Mouse (Mus musculus): ENCODE data around the gene Atg9a. TPM values are rescaled to one million over a fixed set of nuclear protein-coding genes. Genes with fewer than 3 reads are reported as not detected.

Gene Atg9a
- polyA plus RNA-seq, 1 experiment from 2014 or later: 27.1 TPM

DNA sequence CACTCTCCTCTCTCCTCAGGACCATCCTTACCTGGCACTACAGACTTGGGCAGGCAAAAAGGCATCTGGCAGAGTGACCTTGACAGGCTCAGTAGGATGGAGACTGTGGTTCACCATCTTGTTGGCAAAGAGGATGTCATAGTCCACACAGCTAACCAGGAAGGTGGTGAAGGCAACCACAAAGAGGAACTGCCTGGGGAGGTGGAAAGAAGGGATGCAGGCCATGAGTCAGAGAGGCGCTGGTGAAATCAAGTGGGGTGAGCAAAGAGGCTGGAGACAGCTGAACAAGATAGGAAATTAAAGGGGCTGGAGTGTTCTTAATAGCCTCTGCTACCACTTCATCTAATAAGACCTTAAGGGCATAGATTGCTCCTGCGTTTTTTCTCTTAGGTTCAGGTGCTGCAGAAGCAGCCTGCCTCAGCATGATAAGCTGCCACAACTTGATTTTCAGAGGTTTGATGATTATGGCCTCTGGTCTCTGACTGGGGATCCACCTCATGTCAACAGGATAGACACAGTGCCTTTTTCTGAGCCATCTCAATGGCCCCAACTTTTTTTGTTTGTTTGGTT is 4.0 kb downstream of the Atg9a start:
- no peaks in the 10 kb centered on the region for H3K9me3 ChIP-seq (replicated peaks)
- peaks cover 41% of the 10 kb centered on the region for H3K36me3 ChIP-seq
- H3K27me3 ChIP-seq: no peaks in the 10 kb centered on the region
- no peak overlapping the region for H3K4me3 ChIP-seq
- ATAC-seq (replicated peaks; ENCODE audit: insufficient number of reproducible peaks, insufficient read depth, low FRiP score, low read depth): no peak
- WGBS: 74% methylated on average over 2 of the region's 2 CpGs
- H3K4me1 ChIP-seq (replicated peaks): peaks cover 15% of the 10 kb centered on the region
- H3K4me2 ChIP-seq: no peak overlapping the region
- H3K27ac ChIP-seq: no peak overlapping the region
- H3K9ac ChIP-seq: no peak overlapping the region

GRCm38 (mm10) chr1:75187126-75187525 is 4.9 kb downstream of the Atg9a start:
- Histone ChIP-seq H3K9me3 (replicated peaks) (no peaks in the 10 kb centered on the region), H3K27ac (no peak overlapping the region), H3K27me3 (no peaks in the 10 kb centered on the region), H3K4me2 (no peak overlapping the region), H3K4me3 (no peak overlapping the region), H3K36me3 (peaks cover 50% of the 10 kb centered on the region), H3K4me1 (replicated peaks) (peaks cover 13% of the 10 kb centered on the region), H3K9ac (no peak overlapping the region)
- no peak for ATAC-seq (replicated peaks; ENCODE audit: insufficient number of reproducible peaks, insufficient read depth, low FRiP score, low read depth)

- H3K4me3 ChIP-seq: no peak overlapping the region
- H3K4me2 ChIP-seq: no peak overlapping the region
- no peak overlapping the region for H3K9ac ChIP-seq
- H3K27ac ChIP-seq: no peak overlapping the region
- H3K4me1 ChIP-seq (replicated peaks): peaks cover 8% of the 10 kb centered on the region
- H3K27me3 ChIP-seq: no peaks in the 10 kb centered on the region
- WGBS: 89% methylated on average over 11 of the region's 11 CpGs
- no peak for ATAC-seq (replicated peaks; ENCODE audit: insufficient number of reproducible peaks, insufficient read depth, low FRiP score, low read depth)
- H3K9me3 ChIP-seq (replicated peaks): no peaks in the 10 kb centered on the region
- peaks cover 57% of the 10 kb centered on the region for H3K36me3 ChIP-seq
Observed at GRCm38 (mm10) chr1:75185495-75185894, 6.5 kb downstream of the Atg9a start.

GRCm38 (mm10) chr1:75182160-75182559 is 9.8 kb downstream of the Atg9a start:
- Histone ChIP-seq H3K4me3 (no peak overlapping the region), H3K36me3 (peaks cover 50% of the 10 kb centered on the region), H3K9ac (no peak overlapping the region), H3K27me3 (no peaks in the 10 kb centered on the region), H3K9me3 (replicated peaks) (no peaks in the 10 kb centered on the region), H3K4me2 (no peak overlapping the region), H3K27ac (no peak overlapping the region), H3K4me1 (replicated peaks) (peaks cover 14% of the 10 kb centered on the region)
- 64% methylated on average over 4 of the region's 4 CpGs for WGBS
- ATAC-seq (replicated peaks; ENCODE audit: insufficient number of reproducible peaks, insufficient read depth, low FRiP score, low read depth): no peak

DNA sequence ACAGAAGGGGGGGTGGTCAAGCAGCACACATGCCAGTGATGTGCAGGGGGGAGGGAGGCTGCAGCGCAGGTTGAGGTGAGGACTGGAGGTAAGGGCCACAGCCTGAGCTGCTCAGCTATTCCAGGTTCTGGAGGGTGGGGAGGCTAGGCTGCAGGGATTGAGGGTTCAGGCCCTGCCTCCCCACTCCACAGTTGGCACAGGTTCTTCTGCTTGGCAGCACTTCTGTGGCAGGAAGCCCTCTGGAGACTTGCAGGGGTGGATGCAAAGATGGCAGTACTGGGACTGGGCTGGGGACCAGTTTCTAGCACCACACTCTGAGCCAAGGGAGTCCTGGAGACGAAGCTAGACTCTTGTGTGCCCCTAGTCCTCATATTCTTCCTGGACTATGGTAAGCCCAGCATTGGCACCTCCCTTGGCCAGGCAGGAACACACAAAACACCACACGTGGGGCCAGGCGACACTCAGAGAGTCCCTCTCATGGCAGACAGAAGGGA is 10.6 kb downstream of the Atg9a start:
- peaks cover 14% of the 10 kb centered on the region for H3K4me1 ChIP-seq (replicated peaks)
- ATAC-seq (replicated peaks; ENCODE audit: insufficient number of reproducible peaks, insufficient read depth, low FRiP score, low read depth): no peak
- H3K27ac ChIP-seq: no peak overlapping the region
- no peak overlapping the region for H3K9ac ChIP-seq
- H3K9me3 ChIP-seq (replicated peaks): no peaks in the 10 kb centered on the region
- no peak overlapping the region for H3K4me2 ChIP-seq
- whole genome bisulfite sequencing: 79% methylated on average over 4 of the region's 4 CpGs
- no peaks in the 10 kb centered on the region for H3K27me3 ChIP-seq
- no peak overlapping the region for H3K4me3 ChIP-seq
- H3K36me3 ChIP-seq: peaks cover 48% of the 10 kb centered on the region

- peak overlapping the region; percentile 99 for H3K4me2 ChIP-seq
- ATAC-seq (replicated peaks; ENCODE audit: insufficient number of reproducible peaks, insufficient read depth, low FRiP score, low read depth): no peak
- no peak overlapping the region for H3K27ac ChIP-seq
- H3K9ac ChIP-seq: no peak overlapping the region
- H3K27me3 ChIP-seq: no peaks in the 10 kb centered on the region
- peaks cover 43% of the 10 kb centered on the region for H3K36me3 ChIP-seq
- peak overlapping the region; percentile 76; the same call in 1 of the 2 replicates for H3K4me3 ChIP-seq
- H3K9me3 ChIP-seq (replicated peaks): no peaks in the 10 kb centered on the region
- WGBS: 34% methylated on average over 7 of the region's 7 CpGs
- H3K4me1 ChIP-seq (replicated peaks): peaks cover 14% of the 10 kb centered on the region
Observed at GRCm38 (mm10) chr1:75180741-75181140, 11.3 kb downstream of the Atg9a start.

DNA sequence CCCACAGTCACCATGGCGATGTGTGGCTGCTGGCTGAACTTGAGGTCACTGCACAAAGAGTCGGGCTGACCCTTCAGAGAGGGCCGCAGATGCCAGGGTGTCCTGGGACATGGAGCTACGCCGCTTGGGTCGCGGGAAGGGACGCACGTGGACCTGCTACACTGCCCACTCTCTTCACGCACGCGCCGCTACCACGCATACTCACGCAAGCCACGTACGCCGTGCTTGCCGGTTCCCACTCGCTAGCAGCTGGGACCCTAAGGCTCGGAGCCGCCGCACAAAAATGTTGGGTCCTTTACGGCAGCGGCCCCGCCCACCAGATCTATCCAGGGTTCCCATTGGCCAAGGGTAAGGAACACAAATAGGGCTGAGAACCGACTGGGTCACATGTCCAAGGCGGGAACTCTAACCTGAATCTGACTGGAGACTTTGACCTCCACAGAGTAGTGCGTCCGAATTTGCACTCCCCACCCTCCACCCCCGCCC is 11.8 kb downstream of the Atg9a start, which contains the start of gene Abcb6:
Abcb6 (minus strand) TSS at position 288 of the 486 bp plus-strand sequence.
- peak; percentile 86 for ATAC-seq (replicated peaks; ENCODE audit: insufficient number of reproducible peaks, insufficient read depth, low FRiP score, low read depth)
- peak within 1 kb of the TSS; percentile 60 for H3K9ac ChIP-seq
- no peaks in the 10 kb centered on the region for H3K27me3 ChIP-seq
- no peaks in the 10 kb centered on the region for H3K9me3 ChIP-seq (replicated peaks)
- H3K4me1 ChIP-seq (replicated peaks): peaks cover 14% of the 10 kb centered on the region
- H3K27ac ChIP-seq: peak within 1 kb of the TSS; percentile 38
- H3K4me2 ChIP-seq: peak within 1 kb of the TSS; percentile 99
- under 1% methylated on average over 31 of the region's 31 CpGs for WGBS
- peaks cover 42% of the 10 kb centered on the region for H3K36me3 ChIP-seq
- H3K4me3 ChIP-seq: peak within 1 kb of the TSS; percentile 76

- H3K36me3 ChIP-seq: peaks cover 36% of the 10 kb centered on the region
- H3K4me1 ChIP-seq (replicated peaks): peaks cover 14% of the 10 kb centered on the region
- peak; percentile 37 for ATAC-seq (replicated peaks; ENCODE audit: insufficient number of reproducible peaks, insufficient read depth, low FRiP score, low read depth)
- H3K9ac ChIP-seq: peak overlapping the region; percentile 60
- no peaks in the 10 kb centered on the region for H3K27me3 ChIP-seq
- WGBS: 6% methylated on average over 23 of the region's 23 CpGs
- peak overlapping the region; percentile 38 for H3K27ac ChIP-seq
- peak overlapping the region; percentile 99 for H3K4me2 ChIP-seq
- H3K4me3 ChIP-seq: peak overlapping the region; percentile 76
- no peaks in the 10 kb centered on the region for H3K9me3 ChIP-seq (replicated peaks)
Observed at GRCm38 (mm10) chr1:75179334-75180104, 12.5 kb downstream of the Atg9a start.

DNA sequence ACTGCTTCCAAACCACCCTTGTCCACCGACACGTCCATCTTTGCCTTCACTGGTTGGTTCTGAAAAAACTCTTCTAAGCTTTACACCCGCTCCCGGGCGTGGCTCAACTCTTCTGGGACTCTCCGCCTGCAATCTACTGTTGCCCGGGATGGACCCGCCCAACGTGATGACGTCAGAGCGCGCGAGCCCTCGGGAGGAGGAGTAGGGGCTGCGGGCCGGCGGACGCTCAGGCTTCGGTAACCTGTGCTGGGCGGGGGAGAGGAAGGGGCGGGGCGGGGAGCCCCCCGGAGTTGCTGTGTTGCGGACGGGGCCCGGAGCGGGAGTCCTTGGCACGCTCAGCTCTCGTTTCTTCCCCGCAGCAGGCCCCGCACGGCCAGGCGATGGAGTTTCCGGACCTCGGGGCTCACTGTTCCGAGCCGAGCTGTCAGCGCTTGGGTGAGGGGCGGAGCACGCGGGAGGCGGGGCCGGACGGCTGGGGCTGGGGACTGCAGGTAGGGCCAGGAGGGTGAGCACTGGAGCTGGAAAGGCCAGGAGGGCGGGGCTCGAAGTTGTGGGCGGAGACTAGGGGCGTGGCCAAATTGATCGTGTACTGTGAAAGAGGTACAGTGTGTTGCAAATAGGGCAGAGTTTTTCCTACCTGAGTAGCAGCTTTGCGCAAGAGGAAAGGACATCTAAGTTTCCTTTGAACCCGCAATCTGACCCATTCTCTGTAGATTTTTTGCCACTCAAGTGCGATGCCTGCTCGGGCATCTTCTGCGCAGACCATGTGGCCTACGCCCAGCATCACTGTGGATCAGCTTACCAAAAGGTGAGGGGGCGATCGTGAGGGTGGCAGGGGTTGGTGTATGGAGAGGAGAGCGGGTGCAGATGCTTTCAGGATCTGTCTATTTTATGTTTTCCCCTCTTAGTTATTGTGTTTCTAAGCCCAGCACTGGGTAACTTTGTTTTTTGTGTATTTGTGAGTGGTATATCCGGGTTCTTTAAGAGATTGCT is 23.2 kb downstream of the Atg9a start, which contains the start of gene Zfand2b:
Zfand2b (plus strand) TSS at position 175 of the 993 bp plus-strand sequence.
- peak within 1 kb of the TSS; percentile 79 for H3K9ac ChIP-seq
- WGBS: 1% methylated on average over 58 of the region's 59 CpGs
- ATAC-seq (replicated peaks; ENCODE audit: insufficient number of reproducible peaks, insufficient read depth, low FRiP score, low read depth): peak; percentile 99
- peak within 1 kb of the TSS; percentile 97 for H3K4me3 ChIP-seq
- H3K36me3 ChIP-seq: peaks cover 34% of the 10 kb centered on the region
- peaks cover 9% of the 10 kb centered on the region for H3K4me1 ChIP-seq (replicated peaks)
- peak within 1 kb of the TSS; percentile 94 for H3K27ac ChIP-seq
- peak within 1 kb of the TSS; percentile 76 for H3K4me2 ChIP-seq
- H3K9me3 ChIP-seq (replicated peaks): no peaks in the 10 kb centered on the region
- H3K27me3 ChIP-seq: no peaks in the 10 kb centered on the region

DNA sequence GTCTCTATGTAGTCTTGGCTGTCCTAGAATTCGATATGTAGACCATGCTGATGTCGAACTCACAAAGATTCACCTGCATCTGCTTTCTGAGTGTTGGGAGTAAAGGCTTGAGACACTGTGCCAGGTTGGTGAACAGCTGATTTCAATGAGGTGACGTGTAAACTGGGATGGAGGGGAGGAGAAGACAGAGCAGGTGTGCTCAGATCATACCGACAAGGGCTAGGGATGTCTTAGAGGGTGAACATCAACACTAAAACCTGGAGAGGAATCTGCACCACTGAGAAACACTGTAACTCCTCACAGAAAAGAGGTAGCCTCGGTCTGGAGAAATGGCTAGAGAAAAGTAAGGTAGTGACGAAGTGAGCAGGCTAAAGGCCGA is 23.9 kb downstream of the Atg9a start:
- Histone ChIP-seq H3K9ac (peak overlapping the region; percentile 79), H3K4me2 (peak overlapping the region; percentile 76), H3K9me3 (replicated peaks) (no peaks in the 10 kb centered on the region), H3K27me3 (no peaks in the 10 kb centered on the region), H3K36me3 (peaks cover 29% of the 10 kb centered on the region), H3K4me1 (replicated peaks) (peaks cover 9% of the 10 kb centered on the region), H3K27ac (peak overlapping the region; percentile 94), H3K4me3 (peak overlapping the region; percentile 97)
- WGBS: 12% methylated on average over 7 of the region's 7 CpGs
- peak; percentile 12 for ATAC-seq (replicated peaks; ENCODE audit: insufficient number of reproducible peaks, insufficient read depth, low FRiP score, low read depth)

DNA sequence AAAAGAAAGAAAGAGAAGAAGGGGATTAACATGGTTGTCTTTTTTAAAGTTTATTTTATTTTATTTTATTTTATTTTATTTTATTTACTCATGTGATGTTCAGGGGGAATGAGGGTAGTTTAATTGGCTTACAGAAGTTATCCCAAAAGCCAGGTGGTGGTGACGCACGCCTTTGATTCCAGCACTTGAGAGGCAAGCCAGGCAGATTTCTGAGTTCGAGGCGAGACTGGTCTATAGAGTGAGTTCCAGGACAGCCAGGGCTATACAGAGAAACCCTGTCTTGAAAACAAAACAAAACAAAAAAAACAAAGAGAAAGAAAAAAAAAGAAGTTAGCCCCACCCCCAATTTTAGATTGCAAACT is 31.8 kb downstream of the Atg9a start:
- Histone ChIP-seq H3K27ac (no peak overlapping the region), H3K9ac (no peak overlapping the region), H3K36me3 (no peaks in the 10 kb centered on the region), H3K27me3 (no peaks in the 10 kb centered on the region), H3K4me1 (replicated peaks) (no peaks in the 10 kb centered on the region), H3K4me3 (no peak overlapping the region), H3K9me3 (replicated peaks) (no peaks in the 10 kb centered on the region), H3K4me2 (no peak overlapping the region)
- WGBS: 67% methylated on average over 4 of the region's 4 CpGs
- no peak for ATAC-seq (replicated peaks; ENCODE audit: insufficient number of reproducible peaks, insufficient read depth, low FRiP score, low read depth)

Measured in heart, embryonic 15.5 days (tissue).